Mouse (Mus musculus): ENCODE data around the gene Atg4c. TPM values are rescaled to one million over a fixed set of nuclear protein-coding genes. Genes with fewer than 3 reads are reported as not detected.
A peak's percentile ranks its signal among the peaks of the same experiment; 100 is the strongest.

Atg4c gene
- polyA plus RNA-seq (2015; fragmentation: Nextera tagmentation; extraction: Ambion mirVana), result 12.2 and 13.4 TPM in 2 replicates

DNA sequence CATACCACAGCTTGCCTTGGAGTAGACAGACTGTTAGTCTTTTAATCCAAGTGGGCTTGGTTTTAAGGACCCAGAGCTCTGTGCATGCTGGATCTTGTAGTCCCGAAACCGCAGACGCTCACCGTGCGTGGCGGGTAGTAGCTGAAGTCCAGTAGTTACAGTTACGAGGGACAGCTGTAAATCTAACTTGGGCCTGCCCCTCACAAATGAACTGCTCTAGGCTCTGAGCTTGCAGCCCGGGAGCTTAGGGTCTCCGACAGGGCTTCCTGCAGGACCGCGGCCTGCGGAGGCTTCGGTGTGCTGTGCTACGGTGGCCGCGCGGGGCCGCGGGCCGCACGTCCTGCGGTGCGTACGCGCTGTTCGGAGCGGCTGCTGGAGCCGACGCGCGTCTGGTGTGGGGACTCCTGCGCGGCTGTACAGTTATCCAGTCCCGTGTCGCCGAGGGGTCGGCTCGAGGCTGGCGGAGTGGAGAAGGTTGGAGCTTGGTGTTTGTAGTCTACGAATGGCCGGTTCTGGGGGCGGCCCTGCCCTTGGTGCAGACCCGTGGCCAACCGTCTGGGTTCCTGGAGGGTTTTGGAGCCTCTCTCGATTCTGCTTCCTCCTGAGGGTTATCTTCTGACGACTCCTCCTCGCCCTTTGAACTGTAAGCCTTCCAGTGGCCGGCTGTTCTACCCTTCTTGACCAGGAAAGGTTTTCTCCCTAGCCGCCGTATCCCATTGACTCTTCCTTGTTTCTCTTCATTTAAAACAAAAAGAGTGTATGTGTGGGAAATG is at the start of gene Atg4c:
Gene Atg4c, plus strand, starts transcription at position 125 of the 773 bp plus-strand sequence.
- Histone ChIP-seq H3K4me3 (ENCODE audit: low read depth, low read length) (peak within 1 kb of the TSS; percentile 66), H3K27ac (ENCODE audit: low read depth, low read length) (peak within 1 kb of the TSS; percentile 78), H3K4me2 (replicated peaks; ENCODE audit: low read depth) (peak within 1 kb of the TSS; percentile 66), H3K9ac (ENCODE audit: low read depth, low read length) (peak within 1 kb of the TSS; percentile 56), H3K27me3 (replicated peaks; ENCODE audit: control insufficient read depth, insufficient read depth, low read length) (no peaks in the 10 kb centered on the region), H3K4me1 (replicated peaks; ENCODE audit: control insufficient read depth, insufficient read depth, low read length) (no peaks in the 10 kb centered on the region), H3K36me3 (ENCODE audit: control insufficient read depth, insufficient read depth) (no peaks in the 10 kb centered on the region), H3K9me3 (ENCODE audit: control insufficient read depth) (no peaks in the 10 kb centered on the region)
- TF ChIP-seq CTCF (IDR thresholded peaks at IDR 0.05; ENCODE audit: low read depth), result peak; percentile 15; the same call in 1 of the 2 replicates
- WGBS, result under 1% methylated on average over 50 of the region's 50 CpGs
- ATAC-seq, result peak; percentile 95

DNA sequence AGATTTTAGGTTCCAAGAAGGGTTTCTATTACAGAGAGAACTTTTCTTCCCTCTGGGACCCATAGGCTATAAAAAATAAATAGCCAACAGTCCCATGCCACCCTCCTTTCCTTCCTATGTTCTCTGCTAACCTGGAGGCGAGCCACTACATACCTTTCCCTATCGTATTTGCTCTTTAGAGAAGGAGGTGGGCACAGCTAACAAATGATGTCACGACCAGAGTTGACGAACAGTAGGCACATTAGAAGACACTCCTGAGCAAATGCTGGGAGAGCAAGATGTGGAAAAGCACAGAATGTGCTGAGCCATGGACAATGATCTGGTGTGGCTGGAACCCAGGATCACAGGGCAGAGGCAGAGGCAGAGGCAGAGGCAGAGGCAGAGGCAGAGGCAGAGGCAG is 42.3 kb upstream of the Atg4c start:
- Histone ChIP-seq H3K4me2 (replicated peaks; ENCODE audit: low read depth) (no peak overlapping the region; the same call in 1 of the 2 replicates), H3K27me3 (replicated peaks; ENCODE audit: control insufficient read depth, insufficient read depth, low read length) (no peaks in the 10 kb centered on the region), H3K36me3 (ENCODE audit: control insufficient read depth, insufficient read depth) (no peaks in the 10 kb centered on the region), H3K27ac (ENCODE audit: low read depth, low read length) (peak overlapping the region; percentile 87), H3K9me3 (ENCODE audit: control insufficient read depth) (no peaks in the 10 kb centered on the region), H3K9ac (ENCODE audit: low read depth, low read length) (no peak overlapping the region), H3K4me3 (ENCODE audit: low read depth, low read length) (no peak overlapping the region), H3K4me1 (replicated peaks; ENCODE audit: control insufficient read depth, insufficient read depth, low read length) (peaks cover 4% of the 10 kb centered on the region; the same call in 1 of the 2 replicates)
- TF ChIP-seq CTCF (IDR thresholded peaks at IDR 0.05; ENCODE audit: low read depth), result no peak
- ATAC-seq, result no peak
- 57% methylated on average over 4 of the region's 4 CpGs for WGBS

DNA sequence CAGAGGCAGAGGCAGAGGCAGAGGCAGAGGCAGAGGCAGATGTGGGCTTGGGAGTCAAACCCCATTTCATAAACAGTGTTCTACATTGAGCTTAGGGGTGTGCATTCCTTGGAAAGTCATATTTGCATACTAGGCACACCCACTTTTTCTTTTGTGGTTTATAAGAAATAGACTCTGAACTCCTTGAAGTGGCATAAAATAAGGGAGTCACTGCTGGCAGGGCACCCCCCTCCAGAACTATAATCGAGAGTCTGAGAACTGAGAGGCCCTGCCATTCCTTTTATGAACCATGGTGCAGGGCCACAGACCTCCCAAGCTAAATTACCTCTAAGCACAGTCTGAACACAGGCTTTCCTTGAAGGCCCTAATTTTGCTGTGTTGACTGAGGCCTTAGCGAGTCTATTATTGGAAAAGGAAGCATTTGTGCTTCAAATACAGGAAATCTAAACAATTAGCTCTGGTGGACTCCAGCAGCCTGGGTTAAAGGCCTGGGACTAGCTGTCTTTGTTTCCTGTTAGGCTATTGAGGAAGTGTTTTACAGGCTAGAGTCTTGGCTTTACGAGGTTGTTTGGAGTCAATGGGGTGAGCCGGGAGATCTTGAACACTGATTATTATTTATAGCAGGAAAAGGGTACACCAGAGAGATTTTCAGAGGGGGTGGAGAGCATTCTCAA is 41.7 kb upstream of the Atg4c start:
- ATAC-seq, result peak; percentile 93
- Histone ChIP-seq H3K27ac (ENCODE audit: low read depth, low read length) (peak overlapping the region; percentile 87), H3K4me1 (replicated peaks; ENCODE audit: control insufficient read depth, insufficient read depth, low read length) (peaks cover 4% of the 10 kb centered on the region; the same call in 1 of the 2 replicates), H3K4me2 (replicated peaks; ENCODE audit: low read depth) (peak overlapping the region; percentile 18; the same call in 1 of the 2 replicates), H3K9ac (ENCODE audit: low read depth, low read length) (no peak overlapping the region), H3K36me3 (ENCODE audit: control insufficient read depth, insufficient read depth) (no peaks in the 10 kb centered on the region), H3K9me3 (ENCODE audit: control insufficient read depth) (no peaks in the 10 kb centered on the region), H3K4me3 (ENCODE audit: low read depth, low read length) (no peak overlapping the region), H3K27me3 (replicated peaks; ENCODE audit: control insufficient read depth, insufficient read depth, low read length) (no peaks in the 10 kb centered on the region)
- no peak for TF ChIP-seq CTCF (IDR thresholded peaks at IDR 0.05; ENCODE audit: low read depth)
- 8% methylated on average over 4 of the region's 4 CpGs for WGBS

DNA sequence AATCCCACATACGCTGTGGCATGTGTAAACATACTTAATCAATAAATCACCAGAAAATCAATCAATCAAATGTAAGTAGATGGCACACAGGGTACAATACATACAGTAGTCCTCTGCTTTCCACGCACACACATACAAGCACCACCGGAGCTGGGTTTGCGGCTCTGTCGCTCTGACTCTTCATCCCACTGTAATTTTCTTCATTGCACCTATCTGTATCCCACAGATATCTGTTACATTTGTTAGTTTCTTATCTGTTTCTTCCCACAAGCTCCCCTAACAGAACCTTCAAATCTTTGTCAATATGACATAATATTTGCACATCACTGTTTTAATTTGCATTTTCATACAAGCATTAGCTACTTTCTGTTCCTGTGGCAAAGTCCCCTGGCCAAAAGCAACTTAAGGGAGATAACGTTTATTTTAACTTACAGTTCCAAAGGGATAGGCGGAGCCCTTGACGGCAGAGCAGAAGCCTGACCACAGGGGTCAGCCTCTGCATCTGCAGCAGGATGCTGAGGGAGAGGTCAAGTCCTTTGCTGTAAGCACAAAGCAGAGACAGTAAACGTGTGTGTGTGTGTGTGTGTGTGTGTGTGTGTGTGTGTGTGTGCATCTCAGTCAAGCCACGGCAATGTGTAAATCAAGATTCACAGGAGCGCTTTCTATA is 37.0 kb upstream of the Atg4c start:
- no peak overlapping the region for H3K27ac ChIP-seq (ENCODE audit: low read depth, low read length)
- no peak overlapping the region for H3K4me3 ChIP-seq (ENCODE audit: low read depth, low read length)
- H3K9me3 ChIP-seq (ENCODE audit: control insufficient read depth), result no peaks in the 10 kb centered on the region
- TF ChIP-seq CTCF (IDR thresholded peaks at IDR 0.05; ENCODE audit: low read depth), result no peak
- peaks cover 4% of the 10 kb centered on the region; the same call in 1 of the 2 replicates for H3K4me1 ChIP-seq (replicated peaks; ENCODE audit: control insufficient read depth, insufficient read depth, low read length)
- no peak for ATAC-seq
- H3K4me2 ChIP-seq (replicated peaks; ENCODE audit: low read depth), result no peak overlapping the region
- no peaks in the 10 kb centered on the region for H3K27me3 ChIP-seq (replicated peaks; ENCODE audit: control insufficient read depth, insufficient read depth, low read length)
- no peaks in the 10 kb centered on the region for H3K36me3 ChIP-seq (ENCODE audit: control insufficient read depth, insufficient read depth)
- H3K9ac ChIP-seq (ENCODE audit: low read depth, low read length), result no peak overlapping the region
- WGBS, result 58% methylated on average over 11 of the region's 11 CpGs

DNA sequence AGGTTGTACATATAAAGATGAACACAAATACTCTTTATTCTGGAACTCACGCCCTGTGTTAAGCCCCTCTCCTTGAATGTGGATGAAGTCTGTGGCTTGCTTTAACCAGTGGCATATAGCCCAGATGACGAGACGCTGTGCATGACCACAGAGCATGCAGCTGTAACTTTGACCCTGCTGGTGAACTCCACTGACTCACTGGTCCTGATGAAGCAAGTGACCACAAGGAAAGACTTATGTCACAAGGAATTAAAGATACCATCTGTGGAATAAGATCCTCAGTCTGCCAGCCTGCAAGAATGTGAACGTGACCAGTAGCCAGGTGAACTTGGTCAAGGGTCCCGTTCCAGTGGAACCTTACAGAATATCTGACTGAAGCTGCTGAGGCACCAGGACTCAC is 35.2 kb upstream of the Atg4c start:
- H3K27ac ChIP-seq (ENCODE audit: low read depth, low read length), result no peak overlapping the region
- peak; percentile 22; the same call in 1 of the 2 replicates for ATAC-seq
- no peak overlapping the region for H3K4me2 ChIP-seq (replicated peaks; ENCODE audit: low read depth)
- H3K4me1 ChIP-seq (replicated peaks; ENCODE audit: control insufficient read depth, insufficient read depth, low read length), result no peaks in the 10 kb centered on the region; the same call in 1 of the 2 replicates
- no peak for TF ChIP-seq CTCF (IDR thresholded peaks at IDR 0.05; ENCODE audit: low read depth)
- no peaks in the 10 kb centered on the region for H3K9me3 ChIP-seq (ENCODE audit: control insufficient read depth)
- no peak overlapping the region for H3K4me3 ChIP-seq (ENCODE audit: low read depth, low read length)
- WGBS, result 85% methylated on average over 5 of the region's 5 CpGs
- no peaks in the 10 kb centered on the region for H3K27me3 ChIP-seq (replicated peaks; ENCODE audit: control insufficient read depth, insufficient read depth, low read length)
- H3K9ac ChIP-seq (ENCODE audit: low read depth, low read length), result no peak overlapping the region
- H3K36me3 ChIP-seq (ENCODE audit: control insufficient read depth, insufficient read depth), result no peaks in the 10 kb centered on the region

DNA sequence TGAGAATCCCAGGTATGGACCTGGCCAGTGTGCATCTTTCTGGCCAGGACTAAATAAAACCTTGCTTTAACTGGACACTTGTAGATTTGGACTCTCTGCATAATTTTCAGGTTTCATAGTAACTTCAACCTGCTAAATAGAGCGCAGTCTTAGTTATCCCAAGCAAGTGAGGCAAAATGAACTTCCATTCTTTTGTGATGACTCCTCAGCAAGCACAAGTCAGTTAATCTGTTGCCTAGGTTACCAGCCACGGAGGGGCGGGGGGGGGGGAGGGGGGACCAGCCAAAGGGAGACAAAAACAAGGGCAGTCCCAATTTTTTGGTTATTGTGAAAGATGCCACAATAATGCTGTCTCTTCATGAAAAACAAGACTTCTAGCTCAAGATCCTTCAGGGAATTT is 33.3 kb upstream of the Atg4c start:
- H3K27ac ChIP-seq (ENCODE audit: low read depth, low read length), result no peak overlapping the region
- no peak overlapping the region for H3K4me3 ChIP-seq (ENCODE audit: low read depth, low read length)
- 44% methylated on average over 3 of the region's 3 CpGs for WGBS
- no peaks in the 10 kb centered on the region; the same call in 1 of the 2 replicates for H3K4me1 ChIP-seq (replicated peaks; ENCODE audit: control insufficient read depth, insufficient read depth, low read length)
- no peaks in the 10 kb centered on the region for H3K36me3 ChIP-seq (ENCODE audit: control insufficient read depth, insufficient read depth)
- no peak for TF ChIP-seq CTCF (IDR thresholded peaks at IDR 0.05; ENCODE audit: low read depth)
- H3K9me3 ChIP-seq (ENCODE audit: control insufficient read depth), result no peaks in the 10 kb centered on the region
- H3K4me2 ChIP-seq (replicated peaks; ENCODE audit: low read depth), result no peak overlapping the region
- no peak overlapping the region for H3K9ac ChIP-seq (ENCODE audit: low read depth, low read length)
- H3K27me3 ChIP-seq (replicated peaks; ENCODE audit: control insufficient read depth, insufficient read depth, low read length), result no peaks in the 10 kb centered on the region
- ATAC-seq, result no peak

Measured in intestine, postnatal 0 days (tissue).